Mouse (Mus musculus) left cerebral cortex, adult 6 months (tissue): Measurements from ENCODE around the gene Tmem258. TPM values are rescaled to one million over a fixed set of nuclear protein-coding genes. Genes with fewer than 3 reads are reported as not detected.

ENCODE experiments used
- long read RNA-seq, 2 experiments: library from polyadenylated mRNA; unstranded; transcript quantifications; one replicate each; pipeline ENCODE4 v2.0.0; 2019 to 2020
- polyA plus RNA-seq: library from polyadenylated mRNA; unstranded; fragments of <200 nt; fragmentation: Nextera tagmentation; gene quantifications from 2 replicates; pipeline ENCODE4 v1.2.3, GENCODE M21; 2021

Gene Tmem258
- polyA plus RNA-seq = 396 and 417 TPM in 2 replicates
- long read RNA-seq, experiment 1, transcript Tmem258-201 (4 exons, 606 nt) = major isoform, 35 of 77 reads
- long read RNA-seq, experiment 1, transcript Tmem258-204 (4 exons, 447 nt) = minor isoform, 7 of 77 reads
- long read RNA-seq, experiment 1, partial matches to known transcripts = 26 of 77 reads
- long read RNA-seq, experiment 1, other reads (novel, unspliced or antisense) = 9 of 77 reads
- long read RNA-seq, experiment 2, transcript Tmem258-201 (4 exons, 606 nt) = major isoform, 228 of 250 reads
- long read RNA-seq, experiment 2, partial matches to known transcripts = 14 of 250 reads
- long read RNA-seq, experiment 2, other reads (novel, unspliced or antisense) = 7 of 250 reads

DNA sequence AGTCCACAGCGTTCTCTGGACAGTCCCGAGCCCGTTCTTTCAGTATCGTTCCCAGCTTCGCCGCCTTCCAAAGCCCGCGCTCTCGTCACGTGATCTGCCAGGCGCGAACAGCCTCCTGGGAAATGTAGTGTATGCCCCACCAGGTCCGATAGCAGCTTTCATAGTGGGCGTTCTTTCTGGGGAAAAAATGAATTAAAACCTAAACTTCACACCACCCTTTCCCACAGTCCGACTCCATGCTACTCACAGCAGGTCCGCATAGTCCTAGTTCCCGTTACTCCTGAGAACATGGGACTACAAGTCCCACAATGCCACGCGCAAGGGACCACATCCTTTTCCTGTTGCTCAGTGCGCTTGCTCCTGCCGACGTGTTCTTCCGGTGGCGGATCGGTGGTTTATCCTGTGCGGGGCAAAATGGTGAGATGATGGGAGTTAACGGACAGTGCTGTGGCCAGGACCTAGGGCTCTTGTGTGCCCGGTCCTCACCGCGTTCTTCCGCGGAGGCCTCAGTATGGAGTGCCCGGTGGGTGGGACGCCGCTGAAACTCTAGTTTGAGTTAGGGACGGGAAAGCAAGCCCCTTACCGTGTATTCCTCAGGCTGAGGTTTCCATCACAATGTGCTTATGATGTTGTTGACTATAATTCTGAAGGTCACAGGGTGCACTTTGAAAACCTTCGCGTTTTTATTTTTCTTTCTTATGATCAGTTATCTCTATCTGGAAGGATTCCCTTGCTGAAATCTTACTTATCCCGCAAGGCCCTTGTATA lies at the start of gene Tmem258, which contains the start of gene Fen1:
TSS of gene Tmem258 (plus strand) at position 167 of the 768 bp plus-strand sequence.
TSS of gene Fen1 (minus strand) at position 322 of the 768 bp plus-strand sequence.

DNA sequence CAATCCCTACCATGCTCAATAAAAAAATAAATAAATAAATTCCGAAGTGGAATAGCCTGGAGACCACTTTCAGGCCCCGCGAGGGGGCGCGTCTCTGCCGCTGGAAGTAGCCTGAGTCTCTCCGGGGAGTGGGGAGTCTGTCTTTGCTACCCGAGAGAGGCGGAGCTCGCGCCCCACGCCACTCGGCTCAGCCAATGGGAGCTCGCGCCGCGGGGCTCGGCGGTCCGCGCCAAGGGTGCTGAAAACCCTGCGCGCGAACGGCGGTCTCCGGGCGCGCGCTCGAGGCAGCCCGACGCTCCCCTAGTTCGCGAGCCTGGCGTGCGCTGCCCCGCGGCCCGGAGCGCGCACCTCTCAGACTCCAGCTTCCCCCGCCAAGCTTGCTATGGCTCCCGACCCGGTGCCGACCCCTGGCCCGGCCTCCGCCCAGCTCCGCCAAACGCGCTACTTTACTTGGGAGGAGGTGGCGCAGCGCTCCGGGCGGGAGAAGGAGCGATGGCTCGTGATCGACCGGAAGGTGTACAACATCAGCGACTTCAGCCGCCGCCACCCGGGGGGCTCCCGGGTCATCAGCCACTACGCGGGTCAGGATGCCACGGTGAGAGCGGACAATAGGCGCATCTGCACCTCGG lies 21.0 kb upstream of the Tmem258 start, which contains the start of gene Fads1:
TSS of gene Fads1 (plus strand) at position 219 of the 629 bp plus-strand sequence.

DNA sequence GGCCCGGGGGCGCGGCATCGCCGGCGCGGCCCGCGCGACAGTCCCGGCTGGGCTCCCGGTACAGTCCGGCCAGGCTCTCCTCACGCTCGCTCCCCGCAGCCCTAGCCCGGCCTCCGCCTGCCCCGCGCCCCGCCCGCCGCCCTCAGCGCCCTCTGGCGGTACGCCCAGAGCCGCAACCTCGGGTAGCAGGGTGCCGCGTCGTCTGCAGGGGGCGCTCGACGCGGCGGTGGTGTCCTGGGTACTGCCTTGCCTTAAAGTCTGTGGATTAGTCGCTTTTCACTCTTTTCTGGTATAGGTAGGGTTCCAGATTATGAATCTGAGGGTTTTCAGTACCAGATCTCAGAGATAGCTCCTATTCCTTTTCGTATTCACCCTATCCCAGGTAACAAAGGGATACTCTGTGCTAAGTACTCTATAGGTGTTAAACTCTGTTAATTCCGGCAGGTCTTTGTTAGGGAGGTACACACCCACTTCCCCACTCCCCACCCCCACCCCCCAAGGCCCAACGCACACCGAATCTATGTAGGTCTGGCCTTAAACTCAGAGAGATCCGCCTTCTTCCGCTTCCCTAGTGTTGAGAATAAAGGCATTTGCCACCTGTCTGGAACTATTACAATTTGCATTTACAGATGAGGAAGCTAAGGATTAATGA lies 37.0 kb downstream of the Tmem258 start, which contains the start of gene Myrf:
TSS of gene Myrf (minus strand) at position 95 of the 652 bp plus-strand sequence.

Other genes with a start within 250 kb of the Tmem258 start
- 10,938 and 11,794 TPM in 2 replicates for gene Fth1, start 223.4 kb upstream of the Tmem258 start, polyA plus RNA-seq
- 1.1 and 1.7 TPM in 2 replicates for gene Best1, start 202.4 kb upstream of the Tmem258 start, polyA plus RNA-seq
- 6.1 and 6.6 TPM in 2 replicates for gene Rab3il1, start 202.3 kb upstream of the Tmem258 start, polyA plus RNA-seq
- gene Fads3, start 162.4 kb upstream of the Tmem258 start, polyA plus RNA-seq = 5.5 and 22.2 TPM in 2 replicates
- 65.4 and 73.2 TPM in 2 replicates for gene Fads2, start 102.3 kb upstream of the Tmem258 start, polyA plus RNA-seq
- 148 and 175 TPM in 2 replicates for gene Fads1, start 21.1 kb upstream of the Tmem258 start, polyA plus RNA-seq
- 15.6 and 21.1 TPM in 2 replicates for gene Fen1, start 155 bp downstream of the Tmem258 start, polyA plus RNA-seq
- gene Myrf, start 36.7 kb downstream of the Tmem258 start, polyA plus RNA-seq = 2.4 and 5.1 TPM in 2 replicates
- 23.7 and 46.8 TPM in 2 replicates for gene Dagla, start 100.9 kb downstream of the Tmem258 start, polyA plus RNA-seq
- 9.2 and 12.1 TPM in 2 replicates for gene Syt7, start 185.1 kb downstream of the Tmem258 start, polyA plus RNA-seq